Mouse (Mus musculus) liver, adult 2 months (tissue): ENCODE results near the gene 1500009C09Rik.

Source experiments
- CTCF ChIP-seq: fragments of 200-500 bp; IDR thresholded peaks from 2 replicates; pipeline ENCODE4 v1.5.1; 2011; ENCODE audit warnings: low read depth, low read length, control low read depth
- POLR2A ChIP-seq: fragments of 200-500 bp; IDR thresholded peaks from 2 replicates; pipeline ENCODE4 v1.6.1; 2011; ENCODE audit warnings: low read length, control low read depth; ENCODE audit not compliant: insufficient read depth; ENCODE audit errors: extremely low read depth

DNA sequence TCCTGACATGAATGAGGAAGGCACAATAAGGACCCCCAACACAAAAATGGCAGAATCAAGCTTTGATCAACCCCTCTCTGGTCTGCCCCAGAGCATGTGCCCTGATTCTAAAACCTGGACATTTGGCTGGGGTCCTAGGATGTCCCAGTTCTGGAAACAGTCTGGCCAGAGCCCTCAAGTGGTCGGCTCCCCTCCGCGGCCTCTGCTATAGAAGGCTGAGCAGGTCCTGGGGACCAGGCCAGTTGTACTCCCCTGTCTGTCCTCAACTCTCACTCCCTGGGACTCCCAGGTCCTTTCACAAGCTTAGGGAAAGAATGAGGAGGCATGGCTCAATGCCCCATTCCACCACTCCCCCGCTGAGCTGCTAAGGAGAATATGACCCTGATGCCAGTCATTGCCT, 39.0 kb upstream of the 1500009C09Rik start:
- TF ChIP-seq POLR2A (no peak), CTCF (no peak)
